Mouse (Mus musculus) right cerebral cortex, adult 18-20 months (tissue): ENCODE data around the gene Poln.
A peak's percentile ranks its signal among the peaks of the same experiment; 100 is the strongest.

Experiments
- DNase-seq: peaks from one replicate; pipeline ENCODE4 v3.0.0; 2022; ENCODE audit warnings: mixed read lengths

Poln gene

DNA sequence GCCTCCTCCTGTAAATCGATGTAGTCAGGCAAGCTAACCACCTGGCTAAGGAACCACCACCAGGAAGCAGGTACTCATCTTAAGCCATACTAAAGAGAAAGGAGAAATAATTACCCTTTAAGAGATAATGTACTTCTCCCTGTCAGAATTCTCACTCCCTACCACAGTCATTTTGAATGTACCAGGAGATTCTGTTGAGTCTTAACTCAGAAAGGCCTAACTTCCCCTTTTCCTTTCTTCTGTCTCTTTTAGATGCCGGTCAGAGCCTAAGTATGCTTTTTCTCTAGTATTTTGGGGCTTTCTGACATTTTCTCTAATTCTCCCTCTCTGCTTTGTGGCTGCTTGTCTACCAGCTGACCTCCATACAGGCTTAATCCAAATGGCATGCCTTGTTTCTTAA is 76.2 kb downstream of the Poln start:
- no peak for DNase-seq

- no peak for DNase-seq
Measured at GRCm38 (mm10) chr5:34032520-34032919, 136.7 kb downstream of the Poln start.

DNA sequence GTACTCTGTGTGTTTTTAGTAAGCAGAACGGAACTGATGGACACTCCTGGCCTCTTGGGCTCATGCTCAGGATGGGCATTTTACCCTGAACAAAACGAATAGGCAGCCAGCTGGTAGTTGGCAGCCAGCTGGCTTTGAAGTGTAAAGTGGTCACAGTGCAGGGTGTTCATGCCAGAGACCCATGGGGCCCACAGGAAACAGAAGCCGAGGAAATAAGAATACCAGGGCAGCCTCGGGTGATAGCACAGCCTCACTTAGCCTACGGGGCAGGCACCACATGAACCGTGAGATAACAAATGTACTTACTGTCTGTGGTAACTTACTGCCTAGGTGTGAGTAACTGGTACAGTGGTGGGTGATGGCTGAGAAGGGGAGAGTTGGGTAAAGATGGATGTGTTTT is 138.2 kb downstream of the Poln start:
- no peak for DNase-seq

DNA sequence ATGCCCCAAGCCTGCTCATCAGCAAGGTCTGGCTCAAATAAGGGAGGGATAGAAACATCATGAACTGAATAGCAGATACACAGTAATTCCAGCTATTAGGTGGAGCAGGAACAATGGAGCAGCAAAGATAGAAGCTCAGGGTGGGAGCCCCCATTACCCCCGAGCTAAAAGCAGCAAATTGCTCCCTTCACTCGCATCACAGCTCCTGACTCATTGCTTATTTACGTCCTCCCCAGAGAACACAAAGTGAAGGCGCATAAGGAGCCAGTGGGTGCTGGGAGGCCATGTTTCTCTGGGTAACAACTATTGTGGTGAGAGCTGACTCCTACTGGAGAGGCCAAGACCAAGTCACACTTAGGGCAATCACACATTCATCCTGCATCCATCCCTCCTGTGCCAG is 139.1 kb downstream of the Poln start:
- DNase-seq = no peak

DNA sequence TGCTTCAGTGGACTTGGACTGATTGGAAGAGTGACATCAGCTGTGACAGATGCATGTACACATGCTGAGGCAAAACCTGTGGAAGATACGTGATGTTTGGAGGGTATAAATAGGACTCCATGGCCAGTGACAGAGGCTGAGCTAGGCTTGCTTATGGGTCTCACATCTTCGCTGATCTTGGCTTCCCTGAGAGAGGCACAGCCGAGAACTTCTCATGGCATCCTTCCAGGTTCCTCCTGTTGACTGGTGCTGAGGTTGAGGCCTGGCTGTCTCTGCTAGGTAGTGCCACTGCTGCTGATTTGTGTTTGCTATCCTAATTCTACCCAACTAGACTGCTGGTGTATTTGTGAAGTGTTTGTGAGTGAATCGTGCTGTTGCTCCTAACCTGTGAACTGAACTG is 150.3 kb downstream of the Poln start:
- no peak for DNase-seq

GRCm38 (mm10) chr5:34014652-34015051 is 154.6 kb downstream of the Poln start:
- no peak for DNase-seq

- no peak for DNase-seq
Measured at GRCm38 (mm10) chr5:34007392-34007941, 161.8 kb downstream of the Poln start.

- DNase-seq = no peak
Measured at GRCm38 (mm10) chr5:34006832-34007231, 162.4 kb downstream of the Poln start.

- DNase-seq = no peak
Measured at GRCm38 (mm10) chr5:34004618-34005017, 164.6 kb downstream of the Poln start.

DNA sequence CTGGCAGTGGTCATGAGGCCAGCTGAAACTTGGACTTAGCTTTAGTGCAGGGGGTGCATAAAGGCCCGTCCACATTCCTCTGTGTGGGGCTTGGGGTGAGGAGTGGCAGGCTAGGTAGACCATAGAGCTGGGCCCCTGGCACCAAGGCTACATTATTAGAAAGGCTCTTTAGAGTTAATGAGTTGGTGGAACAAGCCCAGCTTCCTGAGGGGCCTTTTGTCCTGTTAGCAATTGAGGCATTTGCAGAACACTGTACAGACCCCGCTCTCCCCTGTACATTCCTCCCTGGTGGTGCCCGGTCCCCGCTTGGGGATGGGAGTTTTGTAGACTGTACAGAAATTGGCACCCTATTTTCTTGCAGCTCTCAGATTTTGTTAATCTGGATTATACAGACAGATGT is 166.6 kb downstream of the Poln start:
- DNase-seq = no peak

DNA sequence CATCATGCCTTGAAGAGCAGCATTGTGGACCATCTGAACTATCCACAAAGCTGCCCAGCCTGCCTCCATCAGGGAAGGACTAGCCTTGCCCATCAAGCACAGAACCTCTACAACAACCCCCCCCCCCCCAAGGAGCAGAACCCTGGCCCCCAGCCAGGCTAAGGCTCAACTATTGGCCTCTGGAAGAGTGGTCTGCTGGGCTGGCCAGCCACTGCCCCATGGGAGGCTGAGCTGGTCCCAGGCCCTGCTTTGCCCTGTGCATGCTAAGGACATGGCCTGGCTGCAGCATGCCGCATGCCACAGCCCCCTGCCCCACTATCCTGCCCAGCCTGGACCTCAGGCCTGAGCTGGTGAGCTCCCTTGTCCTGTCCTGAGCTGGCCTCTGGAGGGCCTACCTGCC is 167.8 kb downstream of the Poln start:
- no peak for DNase-seq

DNA sequence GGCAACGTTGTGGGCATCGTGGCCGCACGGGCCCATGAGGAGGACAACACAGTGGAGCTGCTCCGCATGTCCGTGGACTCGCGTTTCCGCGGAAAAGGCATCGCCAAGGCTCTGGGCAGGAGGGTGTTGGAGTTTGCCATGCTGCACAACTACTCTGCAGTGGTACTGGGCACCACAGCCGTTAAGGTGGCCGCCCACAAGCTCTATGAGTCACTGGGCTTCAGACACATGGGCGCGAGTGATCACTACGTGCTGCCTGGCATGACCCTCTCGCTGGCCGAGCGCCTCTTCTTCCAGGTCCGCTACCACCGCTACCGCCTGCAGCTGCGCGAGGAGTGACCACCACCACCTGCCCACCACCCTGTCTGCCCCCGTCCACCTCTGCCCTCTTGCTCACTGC is 168.4 kb downstream of the Poln start:
- peak; percentile 61 for DNase-seq

- DNase-seq = no peak
Measured at GRCm38 (mm10) chr5:33999466-34000090, 169.7 kb downstream of the Poln start.

DNA sequence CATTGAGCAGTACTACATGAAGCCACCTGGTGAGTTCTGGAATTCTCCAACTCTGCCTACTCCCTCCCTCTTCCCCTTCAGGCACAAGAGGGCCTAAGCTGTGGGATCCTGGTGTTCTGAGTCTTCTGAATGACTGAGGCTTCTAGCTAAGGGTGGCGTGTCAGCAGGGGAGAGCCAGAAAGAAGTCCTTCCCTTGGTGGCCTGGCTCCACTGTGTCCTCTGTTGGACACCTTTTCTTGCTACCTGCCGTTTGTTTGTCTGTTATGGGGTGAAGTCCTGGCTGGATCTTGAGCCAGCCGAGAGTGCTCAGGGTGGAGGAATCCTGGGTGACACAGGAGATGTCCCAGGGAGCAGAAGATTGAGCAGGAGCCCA is 170.8 kb downstream of the Poln start:
- no peak for DNase-seq

DNA sequence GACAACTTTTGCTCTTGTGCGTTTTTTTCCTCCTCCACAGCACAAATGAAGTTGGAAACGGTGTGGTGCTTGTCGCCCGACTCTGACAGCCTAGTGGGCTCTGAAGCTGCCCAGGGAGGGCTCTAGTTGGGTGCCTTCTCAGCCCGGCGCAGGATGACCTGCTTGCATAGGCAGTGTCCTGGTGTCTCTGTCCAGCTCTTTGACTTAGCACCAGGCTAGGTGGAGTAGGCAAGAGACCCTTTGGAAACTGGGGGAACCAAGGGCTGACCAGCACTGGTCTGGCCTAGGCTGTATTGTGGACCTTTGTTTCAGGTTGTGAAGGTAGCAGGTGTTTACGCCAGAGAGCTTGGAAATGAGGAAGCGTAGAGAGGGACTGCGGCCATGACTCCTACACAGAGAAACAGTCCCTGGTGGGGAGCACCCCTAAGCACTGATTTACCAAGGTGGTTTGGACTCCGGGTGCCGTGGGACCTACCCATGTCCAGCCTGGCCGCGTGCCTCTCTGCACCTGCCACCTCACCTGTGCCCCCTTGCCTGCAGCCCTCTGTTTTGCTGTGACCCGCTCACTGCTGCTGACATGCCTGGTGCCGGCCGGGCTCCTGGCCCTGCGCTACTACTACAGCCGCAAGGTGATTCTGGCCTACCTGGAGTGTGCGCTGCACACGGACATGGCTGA is 171.3 kb downstream of the Poln start:
- DNase-seq = no peak

GRCm38 (mm10) chr5:33997051-33997741 is 172.1 kb downstream of the Poln start:
- peak; percentile 83 for DNase-seq

- no peak for DNase-seq
Measured at GRCm38 (mm10) chr5:33996694-33997045, 172.6 kb downstream of the Poln start.

- DNase-seq = peak; percentile 92
Measured at GRCm38 (mm10) chr5:33995843-33996693, 173.2 kb downstream of the Poln start, which contains the start of gene Nat8l. Gene Nat8l, plus strand, starts transcription at chr5:33995984.

DNA sequence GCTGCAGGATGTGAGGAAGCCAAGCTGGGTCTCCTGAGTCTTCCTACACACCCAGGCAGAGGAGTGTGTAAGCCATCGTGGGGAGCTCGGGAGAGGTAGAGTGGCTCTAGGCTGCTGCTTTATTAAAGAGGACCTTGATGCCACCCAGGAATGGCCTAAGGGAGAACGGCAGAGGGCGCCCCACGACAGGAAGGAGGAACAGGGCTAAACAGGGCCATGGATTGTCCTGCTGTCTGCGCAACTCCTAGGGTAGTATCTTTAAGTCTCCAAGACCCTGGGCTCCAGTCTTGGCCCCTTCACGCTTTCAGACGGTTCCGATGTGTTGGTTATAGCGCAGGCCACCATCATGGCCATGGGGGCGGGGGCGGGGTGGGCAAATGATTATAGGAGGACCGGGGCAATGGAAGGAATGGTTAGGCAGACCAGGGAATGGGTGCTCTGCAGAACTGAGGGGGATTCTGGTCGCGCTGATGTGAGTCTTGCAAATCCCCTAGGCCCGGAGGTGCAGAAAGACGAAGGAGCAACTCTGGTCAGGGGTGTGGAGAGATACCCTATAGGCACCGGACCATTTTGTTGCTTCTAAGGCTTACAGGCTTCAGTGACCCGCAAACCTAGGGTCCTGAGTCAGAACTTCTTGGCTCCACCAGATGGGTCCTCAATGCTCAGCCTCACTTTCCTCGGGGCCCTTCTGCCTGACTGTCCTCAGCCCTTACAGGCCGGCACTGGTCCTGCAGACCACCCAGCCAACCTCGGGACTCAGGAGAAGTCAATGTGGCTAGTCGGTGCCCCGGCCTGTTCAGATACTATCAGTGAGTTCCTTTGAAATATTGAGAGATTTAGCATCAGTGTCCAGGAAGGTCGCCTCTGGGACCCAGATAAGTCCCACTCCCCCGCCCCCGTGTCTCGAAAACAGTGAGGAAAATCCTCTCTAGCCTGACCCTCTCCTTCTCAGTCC is 174.3 kb downstream of the Poln start:
- peak; percentile 63 for DNase-seq

DNA sequence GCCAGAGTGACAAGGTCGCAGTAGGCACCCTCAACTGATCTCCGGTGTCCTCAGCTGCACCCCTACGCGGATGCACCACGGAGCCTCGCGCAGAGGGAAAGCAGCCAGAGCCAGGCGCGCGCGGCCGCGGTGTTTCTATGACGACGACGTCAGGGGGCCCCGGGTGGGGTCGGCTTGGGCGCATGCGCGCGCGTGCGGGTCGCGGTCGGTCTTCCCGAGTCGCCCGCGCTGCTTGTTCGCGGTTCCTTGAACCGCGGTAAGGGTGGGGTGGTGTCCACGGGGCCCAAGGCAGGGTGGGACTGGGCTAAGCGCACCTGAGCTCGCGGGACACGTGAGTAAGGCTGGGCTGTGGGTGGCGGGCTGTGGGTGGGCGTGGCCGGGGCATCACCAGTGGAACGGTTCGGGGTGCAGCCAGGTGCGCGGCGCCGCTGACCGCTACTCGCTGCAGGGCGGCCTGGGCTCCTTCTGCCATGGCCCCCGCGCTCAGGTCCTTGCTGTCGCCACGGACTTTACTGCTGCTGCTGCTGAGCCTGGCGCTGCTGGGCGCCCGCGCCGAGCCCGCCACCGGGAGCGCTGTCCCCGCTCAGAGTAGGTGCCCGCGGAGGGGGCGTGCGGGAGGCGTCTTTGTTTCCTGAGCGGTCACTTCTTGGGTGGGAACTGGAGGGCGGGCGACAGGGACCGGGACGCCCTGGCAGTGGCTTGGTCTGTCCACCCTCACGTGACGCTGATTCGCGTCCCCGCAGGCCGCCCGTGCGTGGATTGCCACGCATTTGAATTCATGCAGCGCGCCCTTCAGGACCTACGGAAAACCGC is 185.7 kb downstream of the Poln start, which contains the start of gene Gm1673:
Gene Gm1673 (plus strand): TSS at position 125 of the 813 bp plus-strand sequence.
- peak; percentile 92 for DNase-seq

- DNase-seq = no peak
Measured at GRCm38 (mm10) chr5:33982731-33983259, 186.5 kb downstream of the Poln start.
